Mouse (Mus musculus) kidney, adult 8-10 months (tissue): ENCODE results near the gene BC067074.

Source experiments
- DNase-seq, 2 experiments: peaks; one replicate each; pipeline ENCODE4 v3.0.0; 2022

BC067074 gene

DNA sequence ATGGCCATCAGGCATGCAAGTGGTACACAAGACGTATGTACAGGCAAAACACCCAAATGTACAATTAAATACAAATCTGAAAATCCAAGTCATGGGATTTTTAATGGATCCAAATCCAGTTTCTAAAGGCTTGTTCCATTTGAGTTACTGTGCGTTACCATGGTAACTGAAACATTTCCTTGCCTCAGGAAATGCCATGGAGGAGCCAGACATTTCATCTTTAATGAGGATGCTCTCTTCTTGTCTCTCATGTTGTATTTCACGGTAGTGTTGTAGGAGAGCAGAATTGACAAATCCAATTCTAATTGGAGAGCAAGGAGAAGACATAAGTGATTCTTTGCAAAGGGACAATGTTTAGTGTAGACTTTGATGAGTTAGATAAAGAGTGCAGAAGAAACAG is 31.3 kb downstream of the BC067074 start:
- no peak for DNase-seq

DNA sequence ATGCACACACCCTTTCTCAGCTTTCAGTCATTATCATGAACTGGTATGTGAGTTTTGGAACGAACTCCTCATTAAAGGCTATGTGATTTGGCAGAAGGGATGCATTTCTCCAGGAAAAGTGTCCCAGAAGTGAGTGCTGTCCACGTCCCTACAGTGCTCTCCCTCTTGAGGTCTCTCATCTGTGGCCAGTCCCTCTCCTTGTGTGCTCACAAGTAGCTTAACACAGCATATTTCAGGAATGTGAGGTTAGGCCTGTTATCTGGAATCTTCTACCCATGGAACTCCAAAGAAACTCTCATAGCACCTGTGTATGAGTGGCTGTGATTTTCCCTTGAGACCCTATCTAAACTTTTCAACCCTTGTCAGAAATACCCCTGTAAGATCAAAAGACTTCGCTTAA is 32.7 kb downstream of the BC067074 start:
- DNase-seq: no peak

GRCm38 (mm10) chr13:113332256-113332655 is 39.3 kb downstream of the BC067074 start:
- DNase-seq: no peak

DNA sequence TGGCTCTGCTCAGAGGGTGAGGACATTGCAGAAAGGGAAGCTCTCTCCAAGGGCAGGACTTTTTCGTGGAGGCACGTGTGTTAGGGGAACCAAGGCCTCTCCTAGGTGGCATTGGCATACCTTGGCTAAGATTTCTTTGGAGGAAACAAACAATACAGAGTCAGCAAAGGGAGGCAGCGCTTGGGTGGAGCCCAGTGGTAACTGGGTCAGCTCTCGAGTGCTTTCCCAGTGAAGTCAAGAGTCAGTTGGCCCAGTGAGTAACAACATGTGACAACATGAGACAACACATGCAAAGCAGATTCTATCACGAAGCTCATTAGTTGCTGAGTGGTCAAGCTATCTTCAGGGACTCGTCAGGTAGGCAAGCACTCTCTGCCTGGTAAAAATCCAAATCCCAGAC is 40.4 kb downstream of the BC067074 start:
- no peak for DNase-seq

DNA sequence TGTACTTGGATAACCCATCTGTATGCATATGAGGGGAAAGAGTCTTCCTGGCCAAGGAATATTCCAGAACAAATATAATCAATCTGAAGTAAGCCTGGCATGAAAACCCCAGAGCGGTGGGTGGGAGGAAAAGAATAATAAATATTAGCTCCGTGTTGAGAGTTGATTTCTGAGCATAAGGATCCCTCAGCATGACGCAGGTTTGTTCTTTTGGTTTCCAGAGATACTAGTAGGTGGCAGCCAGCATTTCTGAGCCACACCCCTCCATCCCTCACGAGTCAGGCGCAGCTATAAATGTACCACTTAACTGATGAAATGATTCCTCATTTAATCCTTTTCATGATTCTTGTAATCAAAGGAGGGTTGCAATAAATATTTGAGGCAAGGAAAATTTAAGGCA is 41.0 kb downstream of the BC067074 start:
- no peak for DNase-seq

DNA sequence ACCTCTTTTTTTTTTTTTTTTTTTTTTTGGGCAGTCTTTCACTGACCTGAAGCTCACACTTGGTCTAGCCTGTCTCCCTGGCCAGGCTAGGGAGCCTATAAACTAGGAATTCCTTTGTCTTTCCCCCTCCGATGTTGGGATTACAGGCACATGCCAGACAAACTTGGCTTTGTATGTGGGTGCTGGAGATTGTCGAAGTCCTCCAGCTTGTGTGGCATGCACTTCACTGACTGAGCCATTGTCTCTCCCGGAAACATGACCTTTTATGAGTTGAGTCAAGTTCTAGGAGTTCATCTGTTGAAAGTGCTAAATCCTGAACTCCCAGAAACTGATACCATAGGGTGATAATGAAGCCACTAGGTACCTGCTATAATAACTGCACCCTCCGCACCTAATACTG is 41.8 kb downstream of the BC067074 start:
- no peak for DNase-seq

DNA sequence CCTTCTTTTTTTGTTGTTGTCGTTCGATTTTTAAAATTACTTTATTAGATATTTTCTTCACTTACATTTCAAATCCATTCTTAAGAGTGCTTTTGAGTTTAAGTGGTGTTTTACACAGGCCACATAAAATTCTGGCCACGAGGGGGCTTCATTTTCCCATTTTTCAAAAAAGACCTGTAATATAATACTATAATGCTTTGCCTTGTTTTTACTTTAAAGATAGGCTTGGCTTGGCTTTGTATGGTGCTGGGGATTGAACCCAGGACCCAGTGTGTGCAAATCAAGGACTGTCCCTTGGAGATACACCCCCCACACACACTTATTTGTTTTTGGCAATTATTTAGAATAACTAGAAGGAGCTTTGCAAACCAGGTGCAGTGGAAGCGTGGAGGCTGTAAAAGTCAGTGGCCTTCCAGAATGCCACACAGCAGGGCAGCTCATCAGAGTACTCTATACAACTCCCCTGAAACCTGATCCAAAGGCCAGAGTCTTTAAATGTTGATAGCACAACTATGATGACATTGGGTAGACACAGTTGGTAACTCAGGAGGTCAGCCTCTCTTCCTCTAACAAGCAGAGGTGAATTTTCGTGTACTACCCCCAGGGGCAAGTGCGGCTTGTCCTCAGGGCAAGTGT is 44.4 kb downstream of the BC067074 start:
- DNase-seq: peak; percentile 36 to 77

DNA sequence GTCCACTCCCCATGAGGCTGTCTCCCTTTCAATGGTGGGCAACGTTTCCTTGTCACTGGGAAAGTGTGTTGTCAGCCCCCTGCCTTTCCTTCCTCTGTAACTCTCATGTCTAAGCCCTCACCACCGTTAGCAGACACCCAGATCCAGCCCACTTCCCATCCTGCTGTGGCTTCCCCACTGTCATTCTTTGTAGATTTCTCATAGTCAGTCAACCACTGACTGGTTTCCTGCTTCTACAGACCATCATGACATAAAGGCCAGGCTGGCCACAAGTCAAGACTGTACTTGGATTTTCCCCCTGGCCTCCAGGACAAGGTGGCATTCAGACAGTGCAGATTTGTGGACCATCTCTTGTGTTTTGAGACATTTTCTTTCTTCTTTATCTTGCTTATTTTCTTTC is 47.7 kb downstream of the BC067074 start:
- DNase-seq: no peak

- DNase-seq: no peak
These were observed 48.2 kb downstream of the BC067074 start for GRCm38 (mm10) chr13:113341161-113341560.

- DNase-seq: no peak
These were observed 49.5 kb downstream of the BC067074 start for GRCm38 (mm10) chr13:113342355-113342919.

GRCm38 (mm10) chr13:113350743-113351430 is 57.9 kb downstream of the BC067074 start:
- DNase-seq: no peak

DNA sequence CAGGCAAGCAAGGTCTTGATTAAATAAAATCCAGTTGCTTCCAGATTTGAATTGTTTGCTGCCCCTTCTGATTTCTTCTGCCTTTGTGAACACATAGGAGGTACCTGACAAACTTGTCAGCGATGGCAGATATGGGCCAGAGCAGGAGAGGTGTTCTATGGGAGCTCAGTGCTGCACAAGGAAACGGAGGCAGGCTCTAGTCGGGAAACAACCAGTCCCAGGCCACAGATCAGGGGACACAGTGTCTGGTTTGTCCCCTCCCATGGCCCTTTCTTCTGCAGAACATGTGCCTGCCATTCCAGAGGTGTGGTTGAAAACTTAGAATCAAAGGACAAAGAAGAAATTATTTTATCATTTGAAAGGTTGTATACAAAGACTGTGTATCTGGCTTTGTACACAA is 60.6 kb downstream of the BC067074 start:
- no peak for DNase-seq

DNA sequence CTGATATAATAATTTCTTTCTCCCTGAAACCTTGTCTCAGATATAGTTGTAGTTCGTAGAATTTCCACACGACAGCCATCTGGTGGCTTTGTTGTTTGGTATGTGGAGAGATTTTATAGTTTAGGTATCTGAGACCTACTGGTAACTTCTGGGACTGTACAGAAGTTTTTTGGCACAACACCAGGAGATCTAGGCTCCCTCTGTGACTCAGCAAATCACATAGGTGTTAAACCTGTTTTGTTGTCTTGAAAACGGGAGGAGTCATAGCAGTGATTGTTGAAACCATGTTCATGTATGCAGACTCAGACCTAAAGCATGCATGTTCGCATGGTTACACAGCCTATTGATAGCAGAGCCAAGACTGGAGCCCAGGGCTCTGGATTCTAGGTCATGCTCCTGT is 61.0 kb downstream of the BC067074 start:
- no peak for DNase-seq

- DNase-seq: no peak
These were observed 62.1 kb downstream of the BC067074 start for GRCm38 (mm10) chr13:113355022-113355421.

- no peak for DNase-seq
These were observed 64.6 kb downstream of the BC067074 start for GRCm38 (mm10) chr13:113357438-113358144.

DNA sequence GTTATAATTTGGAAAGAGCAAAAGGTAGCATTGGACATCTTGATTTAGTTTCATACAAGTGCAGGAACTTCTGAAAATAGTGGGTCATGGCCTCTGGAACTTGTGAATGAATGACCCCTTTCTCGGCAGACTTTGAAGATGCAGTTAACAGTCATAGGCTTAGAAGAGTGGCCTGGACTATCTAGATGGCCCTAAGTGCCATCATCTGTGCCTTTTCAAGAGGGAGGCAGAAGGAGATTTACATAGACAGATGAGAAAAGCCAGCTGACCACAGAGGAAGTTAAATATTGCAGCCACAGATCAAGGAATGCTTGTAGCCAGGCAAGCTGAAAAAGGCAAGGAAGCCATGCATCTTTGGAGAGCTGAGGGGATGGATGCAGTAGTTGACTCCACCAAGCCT is 66.7 kb downstream of the BC067074 start:
- no peak for DNase-seq

GRCm38 (mm10) chr13:113365976-113366375 is 73.0 kb downstream of the BC067074 start:
- DNase-seq: no peak

- DNase-seq: peak; percentile 73 to 85
These were observed 76.1 kb downstream of the BC067074 start for GRCm38 (mm10) chr13:113368931-113369579.

DNA sequence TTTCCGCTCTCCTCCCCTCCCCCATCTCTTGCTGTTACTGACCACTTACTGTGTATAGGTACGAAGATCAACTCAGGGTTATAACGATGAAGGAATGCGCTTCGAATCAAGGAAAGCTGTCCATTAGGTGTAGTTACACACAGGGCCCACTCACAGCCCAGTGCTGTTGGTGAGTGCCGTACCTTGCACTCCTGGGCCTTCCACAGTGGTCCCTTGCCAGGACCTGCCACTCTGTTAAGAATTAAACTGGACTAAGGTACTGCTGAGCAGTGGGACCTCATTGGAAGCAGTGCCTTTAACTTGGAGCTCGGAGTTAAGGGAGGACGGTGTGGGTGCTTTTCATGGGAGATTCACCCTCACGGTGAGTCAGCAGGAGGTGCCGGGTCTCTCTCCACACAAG is 76.7 kb downstream of the BC067074 start:
- DNase-seq: peak; percentile 72 to 73

DNA sequence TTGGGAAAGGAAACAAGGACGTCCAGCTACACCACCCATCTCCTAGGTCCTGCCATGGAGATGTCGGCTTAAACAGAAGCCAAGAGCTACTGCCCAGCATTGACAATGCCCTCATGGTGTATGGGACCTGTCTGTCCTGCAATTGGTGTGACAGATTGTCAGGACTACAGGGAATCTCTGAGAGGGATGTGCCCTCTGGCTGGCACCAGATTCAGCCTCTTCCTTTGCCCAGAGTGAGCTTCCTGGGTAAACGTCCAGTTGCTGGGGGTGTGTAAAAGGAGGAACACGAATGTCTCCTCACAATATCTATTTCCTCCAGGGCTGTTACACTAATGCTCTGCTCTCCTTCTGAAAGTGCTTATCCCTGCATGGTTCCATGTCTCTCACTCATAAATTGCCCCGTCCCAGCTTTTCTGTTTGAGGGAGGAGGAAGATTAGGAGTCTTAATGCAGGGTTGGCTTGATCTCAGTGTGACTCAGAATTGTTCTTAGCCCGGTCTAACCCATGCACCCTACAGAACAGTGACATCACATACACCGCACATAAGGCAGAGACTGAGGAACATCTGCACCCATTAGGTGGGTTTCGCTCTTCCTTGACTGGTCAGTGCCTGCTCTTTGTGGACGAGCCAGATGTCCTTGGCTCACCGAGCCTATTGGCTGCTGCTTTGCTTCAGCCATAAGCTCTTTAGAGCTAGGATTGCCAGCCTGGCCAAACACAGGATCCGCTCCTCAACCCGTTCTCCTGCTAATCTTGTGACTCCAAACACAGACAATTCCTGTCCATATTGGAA is 80.5 kb downstream of the BC067074 start:
- DNase-seq: no peak

DNA sequence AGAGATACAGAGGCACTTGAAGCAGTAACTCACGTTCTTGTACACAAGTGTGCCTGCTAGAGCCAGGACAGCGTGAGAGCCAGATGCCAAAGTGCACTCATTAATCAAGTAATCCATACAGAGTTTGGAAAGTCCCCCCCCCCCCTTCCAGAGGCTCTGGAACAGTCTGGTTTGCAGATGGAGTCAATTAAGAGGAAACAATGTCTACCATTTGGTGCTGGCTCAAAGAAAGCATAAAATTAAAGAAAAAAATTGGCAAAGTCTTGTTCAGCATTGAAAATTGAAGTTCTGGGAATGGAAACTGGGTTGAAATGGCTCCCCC is 81.1 kb downstream of the BC067074 start:
- no peak for DNase-seq

GRCm38 (mm10) chr13:113377631-113378030 is 84.7 kb downstream of the BC067074 start:
- DNase-seq: no peak

DNA sequence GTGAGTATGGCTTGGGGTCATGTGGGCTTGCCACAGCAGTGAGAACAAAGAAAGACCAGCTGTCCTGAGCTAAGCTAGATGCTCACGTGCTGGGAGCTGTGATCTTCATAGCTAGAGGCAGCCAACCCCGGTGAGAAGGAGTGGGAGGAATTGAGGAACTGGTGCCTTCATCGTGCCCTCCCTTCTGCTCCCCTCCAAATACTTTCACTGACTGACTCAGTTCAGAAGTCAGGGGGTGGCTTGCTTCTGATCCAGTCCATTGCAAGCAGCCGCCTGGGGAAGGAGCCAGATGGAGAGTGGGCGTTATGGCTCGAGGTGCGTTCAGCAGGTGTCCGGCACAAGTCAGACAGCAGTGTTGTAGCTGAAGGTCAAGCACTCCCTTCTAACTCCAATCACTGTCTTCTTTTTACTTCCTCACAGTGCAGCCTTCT is 86.0 kb downstream of the BC067074 start:
- DNase-seq: no peak
